Mouse (Mus musculus) neutrophil, adult 83 days (primary cell): ENCODE results near the gene Dlg5. TPM values are rescaled to one million over a fixed set of nuclear protein-coding genes. Genes with fewer than 3 reads are reported as not detected.

Source experiments
- total RNA-seq, 2 experiments: library from RNA; stranded (reverse); gene quantifications; one replicate each; pipeline ENCODE4 v1.2.4; 2023

The Dlg5 gene
- total RNA-seq, result under 1 TPM; 0.09 to 0.18 TPM

GRCm38 (mm10) chr14:24245177-24246081 is at the start of gene Dlg5:
Gene Dlg5, minus strand, starts transcription at chr14:24245920.

GRCm38 (mm10) chr14:24292914-24293313 is 47.2 kb upstream of the Dlg5 start, which contains the start of gene E330034G19Rik:
Gene E330034G19Rik, plus strand, starts transcription at chr14:24293214.

Other genes with a start within 250 kb of the Dlg5 start
- under 1 TPM; 0.20 to 0.31 TPM for gene Kcnma1, start 231.4 kb downstream of the Dlg5 start, total RNA-seq
- not detected for gene E330034G19Rik, start 47.3 kb upstream of the Dlg5 start, total RNA-seq
- 10 to 100 TPM; 12.9 to 15.4 TPM for gene Polr3a, start 241.1 kb upstream of the Dlg5 start, total RNA-seq
- gene Rps24, start 241.2 kb upstream of the Dlg5 start, total RNA-seq, result 1,000 to 10,000 TPM; 1,111 to 1,137 TPM